Mouse (Mus musculus) adrenal gland (tissue): ENCODE results near the gene Gm16181.

Experiments
- intact Hi-C: fragments of 180-260 bp; cut with DNase I; formaldehyde crosslinking; loops from one replicate; pipeline ENCODE4 v1.15.1; 2025

The Gm16181 gene

GRCm38 (mm10) chr17:35194844-35195630 lies 25.6 kb upstream of the Gm16181 start:
- intact Hi-C loops, result loop anchor here (5.0 kb wide), 1 partner anchor 37 kb away; the partner anchor contains the start of gene Atp6v1g2

- intact Hi-C loops, result loop anchor here (5.0 kb wide), 1 partner anchor 37 kb away; the partner anchor contains the start of gene Atp6v1g2
Measured at GRCm38 (mm10) chr17:35195631-35196320, 24.9 kb upstream of the Gm16181 start.

GRCm38 (mm10) chr17:35196321-35196641 lies 24.4 kb upstream of the Gm16181 start:
- intact Hi-C loops, result loop anchor here (5.0 kb wide), 1 partner anchor 36 kb away; the partner anchor contains the start of gene Atp6v1g2

GRCm38 (mm10) chr17:35197126-35197525 lies 23.5 kb upstream of the Gm16181 start:
- intact Hi-C loops, result loop anchor here (5.0 kb wide), 1 partner anchor 35 kb away; the partner anchor contains the start of gene Atp6v1g2

GRCm38 (mm10) chr17:35198029-35198428 lies 22.6 kb upstream of the Gm16181 start:
- intact Hi-C loops, result loop anchor here (5.0 kb wide), 1 partner anchor 34 kb away; the partner anchor contains the start of gene Atp6v1g2

- intact Hi-C loops, result loop anchor here (5.0 kb wide), 1 partner anchor 33 kb away; the partner anchor contains the start of gene Atp6v1g2
Measured at GRCm38 (mm10) chr17:35198946-35199345, 21.7 kb upstream of the Gm16181 start.

- intact Hi-C loops, result no loop called here
Measured at GRCm38 (mm10) chr17:35200398-35200797, 20.2 kb upstream of the Gm16181 start.

GRCm38 (mm10) chr17:35201128-35201527 lies 19.5 kb upstream of the Gm16181 start:
- intact Hi-C loops, result no loop called here

GRCm38 (mm10) chr17:35201787-35202186 lies 18.8 kb upstream of the Gm16181 start, which contains the start of gene Tnf:
Gene Tnf, minus strand, starts transcription at chr17:35202007.
- intact Hi-C loops, result no loop called here

GRCm38 (mm10) chr17:35202442-35202841 lies 18.2 kb upstream of the Gm16181 start:
- intact Hi-C loops, result no loop called here

GRCm38 (mm10) chr17:35204494-35205379 lies 15.9 kb upstream of the Gm16181 start, which contains the start of gene Lta:
Gene Lta, minus strand, starts transcription at chr17:35205351.
- intact Hi-C loops, result no loop called here

GRCm38 (mm10) chr17:35205380-35205769 lies 15.3 kb upstream of the Gm16181 start:
- intact Hi-C loops, result no loop called here

- intact Hi-C loops, result no loop called here
Measured at GRCm38 (mm10) chr17:35209785-35210535, 10.7 kb upstream of the Gm16181 start.

- intact Hi-C loops, result no loop called here
Measured at GRCm38 (mm10) chr17:35210593-35210992, 10.0 kb upstream of the Gm16181 start.

- intact Hi-C loops, result no loop called here
Measured at GRCm38 (mm10) chr17:35213071-35213470, 7.6 kb upstream of the Gm16181 start.

GRCm38 (mm10) chr17:35218516-35219193 lies 2.0 kb upstream of the Gm16181 start:
- intact Hi-C loops, result no loop called here

GRCm38 (mm10) chr17:35219601-35220041 lies 1.0 kb upstream of the Gm16181 start:
- intact Hi-C loops, result no loop called here

GRCm38 (mm10) chr17:35222299-35222698 lies 1.7 kb downstream of the Gm16181 start:
- intact Hi-C loops, result no loop called here

GRCm38 (mm10) chr17:35224641-35225040 lies 4.0 kb downstream of the Gm16181 start:
- intact Hi-C loops, result no loop called here

GRCm38 (mm10) chr17:35225456-35225855 lies 4.8 kb downstream of the Gm16181 start:
- intact Hi-C loops, result no loop called here
